Mouse (Mus musculus): ENCODE results near the gene Olfr1052. TPM values are rescaled to one million over a fixed set of nuclear protein-coding genes. Genes with fewer than 3 reads are reported as not detected.
"Not testable (repeated sequence)": the region's sequence is repeated elsewhere in the genome, so short reads cannot be mapped to it uniquely, and the experiment has no call there.

Gene Olfr1052
- not detected in 2 replicates for polyA plus RNA-seq (2016; fragmentation: Nextera tagmentation; extraction: Ambion mirVana)

DNA sequence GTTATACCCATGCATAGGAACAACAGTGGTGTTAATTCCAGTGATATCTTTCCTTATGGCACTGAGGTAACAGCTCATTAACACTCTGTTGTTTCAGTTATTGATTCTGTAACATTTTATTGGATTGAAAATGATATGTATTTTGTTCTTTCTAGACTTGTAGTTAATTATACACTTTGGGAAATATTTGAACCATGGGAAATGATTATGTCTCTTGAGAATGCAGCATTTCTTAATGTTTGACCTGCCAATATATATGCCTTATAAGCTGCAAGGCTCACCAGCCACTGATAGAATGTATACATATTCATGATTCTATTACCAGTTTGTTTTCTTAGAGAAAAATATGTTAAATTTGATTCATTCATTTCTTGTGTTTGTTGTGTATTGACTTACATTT, at the start of gene Olfr1052:
Gene Olfr1052 (plus strand): TSS at position 301 of the 400 bp plus-strand sequence.
- H3K9me3 ChIP-seq, result no peaks in the 10 kb centered on the region
- no peak for ATAC-seq (ENCODE audit: low FRiP score, low read depth)
- H3K9ac ChIP-seq, result no peak within 1 kb of the TSS

DNA sequence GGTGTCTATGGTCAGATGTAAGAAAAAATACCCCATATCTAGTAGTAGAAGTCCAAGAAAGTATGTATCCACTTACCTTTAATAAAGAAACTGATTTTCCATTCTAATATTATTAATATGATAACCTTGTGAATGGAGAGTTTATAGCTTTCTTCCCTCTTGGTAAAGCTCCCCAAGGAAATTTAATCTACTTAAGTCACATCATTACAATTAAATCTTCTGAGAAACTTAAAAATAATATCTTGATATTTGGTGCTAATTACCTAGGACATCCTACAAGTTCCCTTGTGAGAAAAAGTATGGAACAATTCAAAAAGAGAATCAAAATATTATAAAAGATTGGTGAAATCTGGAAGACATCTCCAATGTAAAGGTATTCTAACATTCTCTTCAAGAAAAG, 34.0 kb upstream of the Olfr1052 start, which contains the start of gene Olfr1049:
Gene Olfr1049 (minus strand): TSS at position 101 of the 400 bp plus-strand sequence.
- not testable (repeated sequence) for H3K4me1 ChIP-seq; H3K4me3 ChIP-seq; H3K4me2 ChIP-seq (replicated peaks); H3K36me3 ChIP-seq; H3K27me3 ChIP-seq (replicated peaks); H3K9ac ChIP-seq; ATAC-seq (ENCODE audit: low FRiP score, low read depth); H3K9me3 ChIP-seq; H3K27ac ChIP-seq

More for the DNA sequence above, at the start of gene Olfr1052:
- H3K27me3 ChIP-seq (replicated peaks), result no peaks in the 10 kb centered on the region
- H3K4me2 ChIP-seq (replicated peaks), result no peak within 1 kb of the TSS
- H3K4me3 ChIP-seq, result no peak within 1 kb of the TSS
- no peak within 1 kb of the TSS for H3K27ac ChIP-seq
- H3K4me1 ChIP-seq, result no peaks in the 10 kb centered on the region
- H3K36me3 ChIP-seq, result no peaks in the 10 kb centered on the region

GRCm38 (mm10) chr2:86278988-86279387, 13.3 kb upstream of the Olfr1052 start, which contains the start of gene Olfr1051:
Olfr1051 (minus strand) TSS chr2:86279088.
- H3K4me2 ChIP-seq (replicated peaks); H3K9ac ChIP-seq; H3K4me3 ChIP-seq; H3K36me3 ChIP-seq; ATAC-seq (ENCODE audit: low FRiP score, low read depth); H3K27ac ChIP-seq; H3K9me3 ChIP-seq; H3K4me1 ChIP-seq; H3K27me3 ChIP-seq (replicated peaks): not testable (repeated sequence)

GRCm38 (mm10) chr2:86315184-86315583, 22.9 kb downstream of the Olfr1052 start, which contains the start of gene Olfr1053:
Olfr1053 (minus strand) TSS chr2:86315284.
- WGBS, result 57% methylated on average over 3 of the region's 3 CpGs

GRCm38 (mm10) chr2:86335333-86335732, 43.1 kb downstream of the Olfr1052 start, which contains the start of gene Olfr1054:
Olfr1054 (minus strand) TSS chr2:86335433.
- no peak within 1 kb of the TSS for H3K27ac ChIP-seq
- WGBS, result 85% methylated on average over 3 of the region's 3 CpGs
- no peaks in the 10 kb centered on the region for H3K9me3 ChIP-seq
- H3K4me3 ChIP-seq, result no peak within 1 kb of the TSS
- no peak for ATAC-seq (ENCODE audit: low FRiP score, low read depth)
- H3K4me2 ChIP-seq (replicated peaks), result no peak within 1 kb of the TSS
- H3K27me3 ChIP-seq (replicated peaks), result no peaks in the 10 kb centered on the region
- H3K9ac ChIP-seq, result no peak within 1 kb of the TSS
- H3K4me1 ChIP-seq, result no peaks in the 10 kb centered on the region
- H3K36me3 ChIP-seq, result no peaks in the 10 kb centered on the region

More at GRCm38 (mm10) chr2:86315184-86315583, 22.9 kb downstream of the Olfr1052 start, which contains the start of gene Olfr1053:
- H3K9me3 ChIP-seq, result no peaks in the 10 kb centered on the region
- no peak within 1 kb of the TSS for H3K4me2 ChIP-seq (replicated peaks)
- no peaks in the 10 kb centered on the region for H3K27me3 ChIP-seq (replicated peaks)
- H3K9ac ChIP-seq, result no peak within 1 kb of the TSS
- H3K27ac ChIP-seq, result no peak within 1 kb of the TSS
- ATAC-seq (ENCODE audit: low FRiP score, low read depth), result no peak
- no peaks in the 10 kb centered on the region for H3K36me3 ChIP-seq
- H3K4me1 ChIP-seq, result no peaks in the 10 kb centered on the region
- no peak within 1 kb of the TSS for H3K4me3 ChIP-seq

Other genes with a start within 250 kb of the Olfr1052 start
- not detected in 2 replicates for gene Olfr1034, start 246.6 kb upstream of the Olfr1052 start, polyA plus RNA-seq (2016; fragmentation: Nextera tagmentation; extraction: Ambion mirVana)
- gene Olfr1036, start 218.5 kb upstream of the Olfr1052 start, polyA plus RNA-seq (2016; fragmentation: Nextera tagmentation; extraction: Ambion mirVana), result not detected in 2 replicates
- not detected in 2 replicates for gene Olfr1037, start 205.1 kb upstream of the Olfr1052 start, polyA plus RNA-seq (2016; fragmentation: Nextera tagmentation; extraction: Ambion mirVana)
- not detected in 2 replicates for gene Olfr1039, start 156.5 kb upstream of the Olfr1052 start, polyA plus RNA-seq (2016; fragmentation: Nextera tagmentation; extraction: Ambion mirVana)
- not detected in 2 replicates for gene Olfr1040, start 145.7 kb upstream of the Olfr1052 start, polyA plus RNA-seq (2016; fragmentation: Nextera tagmentation; extraction: Ambion mirVana)
- not detected in 2 replicates for gene Olfr1042, start 130.6 kb upstream of the Olfr1052 start, polyA plus RNA-seq (2016; fragmentation: Nextera tagmentation; extraction: Ambion mirVana)
- gene Olfr1043, start 124.9 kb upstream of the Olfr1052 start, polyA plus RNA-seq (2016; fragmentation: Nextera tagmentation; extraction: Ambion mirVana), result not detected in 2 replicates
- gene Olfr1044, start 114.6 kb upstream of the Olfr1052 start, polyA plus RNA-seq (2016; fragmentation: Nextera tagmentation; extraction: Ambion mirVana), result not detected in 2 replicates
- not detected in 2 replicates for gene Olfr52, start 106.8 kb upstream of the Olfr1052 start, polyA plus RNA-seq (2016; fragmentation: Nextera tagmentation; extraction: Ambion mirVana)
- not detected in 2 replicates for gene Olfr1045, start 89.4 kb upstream of the Olfr1052 start, polyA plus RNA-seq (2016; fragmentation: Nextera tagmentation; extraction: Ambion mirVana)
- gene Olfr1046, start 73.1 kb upstream of the Olfr1052 start, polyA plus RNA-seq (2016; fragmentation: Nextera tagmentation; extraction: Ambion mirVana), result not detected in 2 replicates
- not detected in 2 replicates for gene Olfr1047, start 61.1 kb upstream of the Olfr1052 start, polyA plus RNA-seq (2016; fragmentation: Nextera tagmentation; extraction: Ambion mirVana)
- gene Olfr1048, start 52.2 kb upstream of the Olfr1052 start, polyA plus RNA-seq (2016; fragmentation: Nextera tagmentation; extraction: Ambion mirVana), result not detected in 2 replicates
- gene Olfr1049, start 34.1 kb upstream of the Olfr1052 start, polyA plus RNA-seq (2016; fragmentation: Nextera tagmentation; extraction: Ambion mirVana), result not detected in 2 replicates
- gene Olfr1051, start 13.4 kb upstream of the Olfr1052 start, polyA plus RNA-seq (2016; fragmentation: Nextera tagmentation; extraction: Ambion mirVana), result not detected in 2 replicates
- not detected in 2 replicates for gene Olfr1053, start 22.8 kb downstream of the Olfr1052 start, polyA plus RNA-seq (2016; fragmentation: Nextera tagmentation; extraction: Ambion mirVana)
- gene Olfr1054, start 43.0 kb downstream of the Olfr1052 start, polyA plus RNA-seq (2016; fragmentation: Nextera tagmentation; extraction: Ambion mirVana), result not detected in 2 replicates
- not detected in 2 replicates for gene Olfr1055, start 57.8 kb downstream of the Olfr1052 start, polyA plus RNA-seq (2016; fragmentation: Nextera tagmentation; extraction: Ambion mirVana)
- gene Olfr1056, start 70.0 kb downstream of the Olfr1052 start, polyA plus RNA-seq (2016; fragmentation: Nextera tagmentation; extraction: Ambion mirVana), result not detected in 2 replicates
- not detected in 2 replicates for gene Olfr1057, start 85.9 kb downstream of the Olfr1052 start, polyA plus RNA-seq (2016; fragmentation: Nextera tagmentation; extraction: Ambion mirVana)
- gene Olfr1058, start 96.1 kb downstream of the Olfr1052 start, polyA plus RNA-seq (2016; fragmentation: Nextera tagmentation; extraction: Ambion mirVana), result not detected in 2 replicates
- not detected in 2 replicates for gene Olfr1061, start 121.6 kb downstream of the Olfr1052 start, polyA plus RNA-seq (2016; fragmentation: Nextera tagmentation; extraction: Ambion mirVana)
- not detected in 2 replicates for gene Olfr1062, start 134.3 kb downstream of the Olfr1052 start, polyA plus RNA-seq (2016; fragmentation: Nextera tagmentation; extraction: Ambion mirVana)
- not detected in 2 replicates for gene Olfr1065, start 158.1 kb downstream of the Olfr1052 start, polyA plus RNA-seq (2016; fragmentation: Nextera tagmentation; extraction: Ambion mirVana)
- not detected in 2 replicates for gene Olfr1066, start 163.8 kb downstream of the Olfr1052 start, polyA plus RNA-seq (2016; fragmentation: Nextera tagmentation; extraction: Ambion mirVana)
- not detected in 2 replicates for gene Olfr228, start 194.9 kb downstream of the Olfr1052 start, polyA plus RNA-seq (2016; fragmentation: Nextera tagmentation; extraction: Ambion mirVana)
- gene Olfr1076, start 216.0 kb downstream of the Olfr1052 start, polyA plus RNA-seq (2016; fragmentation: Nextera tagmentation; extraction: Ambion mirVana), result not detected in 2 replicates